Mouse (Mus musculus): ENCODE results near the gene Amt.

- TF ChIP-seq CTCF (IDR thresholded peaks at IDR 0.05; ENCODE audit: low read depth) (no peak), EP300 (IDR thresholded peaks at IDR 0.05; ENCODE audit: low read depth) (no peak)
Measured at GRCm38 (mm10) chr9:108341139-108341475, 44.5 kb downstream of the Amt start.
